Mouse (Mus musculus) heart, embryonic 16.5 days (tissue): Measurements from ENCODE around the gene Myh7. TPM values are rescaled to one million over a fixed set of nuclear protein-coding genes. Genes with fewer than 3 reads are reported as not detected.
A peak's percentile ranks its signal among the peaks of the same experiment; 100 is the strongest.
"Not testable (repeated sequence)": the region's sequence is repeated elsewhere in the genome, so short reads cannot be mapped to it uniquely, and the experiment has no call there.

Experiments used
- ATAC-seq: fragments of 200-750 bp; cut with Nextera tagmentation; replicated peaks from 2 replicates; pipeline ENCODE4 v1.8.0; 2017; ENCODE audit warnings: moderate number of reproducible peaks; ENCODE audit not compliant: insufficient read depth, low FRiP score; ENCODE audit errors: extremely low read depth
- H3K27ac ChIP-seq: fragments of 300-500 bp; sonication (generic); 2 replicates; pipeline ENCODE4 v1.5.1; 2014; ENCODE audit warnings: mild to moderate bottlenecking, low read length, control low read depth, moderate library complexity
- H3K27me3 ChIP-seq: fragments of 300-500 bp; sonication (generic); 2 replicates; pipeline ENCODE4 v1.6.1; 2014; ENCODE audit warnings: low read length, mixed read lengths; ENCODE audit not compliant: control insufficient read depth, insufficient read depth
- H3K36me3 ChIP-seq: fragments of 300-500 bp; sonication (generic); 2 replicates; pipeline ENCODE4 v1.6.1; 2014; ENCODE audit not compliant: control insufficient read depth, insufficient read depth
- H3K4me1 ChIP-seq: fragments of 300-500 bp; sonication (generic); 2 replicates; pipeline ENCODE4 v1.6.1; 2014; ENCODE audit warnings: low read length, mixed read lengths; ENCODE audit not compliant: control insufficient read depth, insufficient read depth
- H3K4me2 ChIP-seq: fragments of 300-500 bp; sonication (generic); 2 replicates; pipeline ENCODE4 v1.6.1; 2014; ENCODE audit warnings: low read depth, mild to moderate bottlenecking, control low read depth, low read length
- H3K4me3 ChIP-seq: fragments of 300-500 bp; sonication (generic); 2 replicates; pipeline ENCODE4 v1.5.1; 2014; ENCODE audit warnings: mild to moderate bottlenecking, control low read depth, low read length
- H3K9ac ChIP-seq: fragments of 300-500 bp; sonication (generic); 2 replicates; pipeline ENCODE4 v1.6.1; 2014; ENCODE audit warnings: low read length, control low read depth
- H3K9me3 ChIP-seq: fragments of 300-500 bp; sonication (generic); replicated peaks from 2 replicates; pipeline ENCODE4 v1.6.1; 2016; ENCODE audit warnings: low read length; ENCODE audit not compliant: control insufficient read depth
- WGBS: fragments of 180-500 bp; shearing (Covaris S2); extraction: QIAGEN DNeasy Blood & Tissue Kit; methylation state at CpG from one replicate; pipeline ENCODE4 v1.1.7; 2014; 5-methylcytosine and 5-hydroxymethylcytosine counted together
- polyA plus RNA-seq: library from polyadenylated mRNA; unstranded; fragments of >200 nt; fragmentation: Nextera tagmentation; extraction: Ambion mirVana; gene quantifications from 2 replicates; pipeline ENCODE4 v1.2.1, GENCODE M21; 2015

The Myh7 gene
- polyA plus RNA-seq, 1 experiment from 2014 or later, result 6,075 TPM

GRCm38 (mm10) chr14:54999868-55000267, 5.4 kb upstream of the Myh7 start:
- ATAC-seq, H3K9ac ChIP-seq, H3K4me3 ChIP-seq, H3K36me3 ChIP-seq, H3K27me3 ChIP-seq, H3K9me3 ChIP-seq, H3K4me2 ChIP-seq: not testable (repeated sequence)
- WGBS, result 75% methylated on average over 5 of the region's 5 CpGs
- H3K4me1 ChIP-seq, result peaks cover 58% of the 10 kb centered on the region
- H3K27ac ChIP-seq, result 0 out of 2 replicates have a peak overlapping the region, but pooled peaks have one; percentile 1

- Histone ChIP-seq H3K27ac (peak overlapping the region; percentile 100), H3K9me3 (peaks cover 4% of the 10 kb centered on the region; the same call in 1 of the 2 replicates), H3K27me3 (no peaks in the 10 kb centered on the region), H3K4me3 (no peak overlapping the region), H3K4me1 (peaks cover 48% of the 10 kb centered on the region), H3K36me3 (peaks cover 3% of the 10 kb centered on the region), H3K9ac (no peak overlapping the region), H3K4me2 (no peak overlapping the region)
- no peak for ATAC-seq
Measured at GRCm38 (mm10) chr14:54998680-54999079, 4.3 kb upstream of the Myh7 start.

GRCm38 (mm10) chr14:54997297-54997696, 2.9 kb upstream of the Myh7 start:
- no peak for ATAC-seq
- Histone ChIP-seq H3K9me3 (peaks cover 4% of the 10 kb centered on the region; the same call in 1 of the 2 replicates), H3K4me1 (peaks cover 35% of the 10 kb centered on the region), H3K36me3 (peaks cover 3% of the 10 kb centered on the region), H3K27me3 (no peaks in the 10 kb centered on the region), H3K4me2 (peak overlapping the region; percentile 65), H3K4me3 (peak overlapping the region; percentile 36), H3K27ac (peak overlapping the region; percentile 100), H3K9ac (peak overlapping the region; percentile 84)
- 32% methylated on average over 4 of the region's 4 CpGs for WGBS

GRCm38 (mm10) chr14:54996793-54997192, 2.4 kb upstream of the Myh7 start:
- peaks cover 3% of the 10 kb centered on the region for H3K36me3 ChIP-seq
- peak overlapping the region; percentile 36 for H3K4me3 ChIP-seq
- peak overlapping the region; percentile 100 for H3K27ac ChIP-seq
- no peaks in the 10 kb centered on the region for H3K27me3 ChIP-seq
- peak overlapping the region; percentile 93 for H3K9ac ChIP-seq
- 33% methylated on average over 9 of the region's 9 CpGs for WGBS
- peak; percentile 74 for ATAC-seq
- peak overlapping the region; percentile 67 for H3K4me2 ChIP-seq
- peaks cover 30% of the 10 kb centered on the region for H3K4me1 ChIP-seq
- H3K9me3 ChIP-seq, result peaks cover 4% of the 10 kb centered on the region; the same call in 1 of the 2 replicates

GRCm38 (mm10) chr14:54995457-54996138, 1.2 kb upstream of the Myh7 start:
- H3K36me3 ChIP-seq, result no peaks in the 10 kb centered on the region
- H3K27me3 ChIP-seq, result no peaks in the 10 kb centered on the region
- peak overlapping the region; percentile 98 for H3K27ac ChIP-seq
- peak overlapping the region; percentile 93 for H3K9ac ChIP-seq
- peak overlapping the region; percentile 67 for H3K4me2 ChIP-seq
- peaks cover 26% of the 10 kb centered on the region for H3K4me1 ChIP-seq
- ATAC-seq, result no peak
- no peaks in the 10 kb centered on the region for H3K9me3 ChIP-seq
- H3K4me3 ChIP-seq, result peak overlapping the region; percentile 63
- 39% methylated on average over 14 of the region's 14 CpGs for WGBS

- H3K4me3 ChIP-seq, result peak overlapping the region; percentile 63
- H3K27me3 ChIP-seq, result no peaks in the 10 kb centered on the region
- H3K9me3 ChIP-seq, result no peaks in the 10 kb centered on the region
- peaks cover 25% of the 10 kb centered on the region for H3K4me1 ChIP-seq
- peak overlapping the region; percentile 93 for H3K9ac ChIP-seq
- peak overlapping the region; percentile 67 for H3K4me2 ChIP-seq
- ATAC-seq, result peak; percentile 19
- peaks cover 3% of the 10 kb centered on the region; the same call in 1 of the 2 replicates for H3K36me3 ChIP-seq
- peak overlapping the region; percentile 98 for H3K27ac ChIP-seq
Measured at GRCm38 (mm10) chr14:54994869-54995186, 402 bp upstream of the Myh7 start.

- Histone ChIP-seq H3K9me3 (no peaks in the 10 kb centered on the region), H3K27ac (peak overlapping the region; percentile 98), H3K4me3 (peak overlapping the region; percentile 63), H3K36me3 (peaks cover 6% of the 10 kb centered on the region; the same call in 1 of the 2 replicates), H3K27me3 (no peaks in the 10 kb centered on the region), H3K4me1 (peaks cover 23% of the 10 kb centered on the region), H3K9ac (peak overlapping the region; percentile 93), H3K4me2 (peak overlapping the region; percentile 67)
- 31% methylated on average over 10 of the region's 10 CpGs for WGBS
- ATAC-seq, result no peak
Measured at GRCm38 (mm10) chr14:54993636-54994035, 790 bp downstream of the Myh7 start.

GRCm38 (mm10) chr14:54992196-54992595, 2.2 kb downstream of the Myh7 start:
- peak overlapping the region; percentile 93 for H3K9ac ChIP-seq
- ATAC-seq, result no peak

GRCm38 (mm10) chr14:54989886-54990441, 4.5 kb downstream of the Myh7 start:
- no peaks in the 10 kb centered on the region for H3K9me3 ChIP-seq
- peak overlapping the region; percentile 69 for H3K4me2 ChIP-seq
- peak overlapping the region; percentile 63 for H3K4me3 ChIP-seq
- no peaks in the 10 kb centered on the region for H3K27me3 ChIP-seq
- H3K9ac ChIP-seq, result peak overlapping the region; percentile 93
- no peak for ATAC-seq
- peak overlapping the region; percentile 98 for H3K27ac ChIP-seq
- H3K36me3 ChIP-seq, result peaks cover 10% of the 10 kb centered on the region; the same call in 1 of the 2 replicates
- H3K4me1 ChIP-seq, result peaks cover 4% of the 10 kb centered on the region
- WGBS, result 56% methylated on average over 8 of the region's 8 CpGs

More at GRCm38 (mm10) chr14:54992196-54992595, 2.2 kb downstream of the Myh7 start:
- H3K4me2 ChIP-seq, result peak overlapping the region; percentile 69
- no peaks in the 10 kb centered on the region for H3K9me3 ChIP-seq
- H3K4me1 ChIP-seq, result peaks cover 10% of the 10 kb centered on the region
- H3K4me3 ChIP-seq, result peak overlapping the region; percentile 63
- H3K27me3 ChIP-seq, result no peaks in the 10 kb centered on the region
- H3K36me3 ChIP-seq, result peaks cover 6% of the 10 kb centered on the region; the same call in 1 of the 2 replicates
- 62% methylated on average over 10 of the region's 10 CpGs for WGBS
- H3K27ac ChIP-seq, result peak overlapping the region; percentile 98
